Mouse (Mus musculus): ENCODE data around the gene Hsp90ab1.
A peak's percentile ranks its signal among the peaks of the same experiment; 100 is the strongest.

DNA sequence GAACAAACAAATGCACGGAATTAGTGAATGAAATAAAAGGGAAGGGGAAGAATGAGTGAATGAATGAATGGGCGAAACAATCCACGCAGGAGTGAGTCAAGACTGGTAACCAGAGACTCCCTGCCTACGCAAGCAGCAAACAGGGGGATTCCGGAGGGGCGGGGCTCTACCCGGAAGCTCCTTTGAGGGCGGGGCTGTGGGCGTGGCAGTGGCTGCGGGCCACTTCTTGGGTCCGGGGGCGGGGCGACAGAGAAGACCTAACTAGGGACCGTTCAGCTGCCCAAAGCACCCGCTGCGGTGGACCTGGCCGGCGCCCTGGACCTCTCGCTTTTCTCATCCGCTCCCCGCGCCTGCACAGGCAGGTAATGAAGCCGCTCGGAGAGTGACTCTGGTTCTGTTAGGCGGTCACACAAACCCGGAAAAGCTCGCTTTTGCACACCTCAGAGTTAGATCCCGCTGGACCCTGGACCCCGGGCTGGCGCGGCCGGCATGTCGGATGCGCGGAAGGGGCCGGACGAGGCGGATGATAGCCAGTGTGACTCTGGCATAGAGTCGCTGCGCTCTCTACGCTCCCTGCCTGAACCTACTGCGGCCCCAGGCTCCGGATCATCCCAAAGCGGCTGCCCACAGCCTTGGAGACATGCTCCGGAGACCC lies 17.5 kb downstream of the Hsp90ab1 start, which contains the start of gene Nfkbie:
- no peak for TF ChIP-seq CTCF (IDR thresholded peaks at IDR 0.05; ENCODE audit: borderline replicate concordance, extremely low read depth, insufficient read depth, insufficient read length)
- peak; percentile 29; the same call in 1 of the 2 replicates for TF ChIP-seq POLR2A (IDR thresholded peaks at IDR 0.05; ENCODE audit: borderline replicate concordance, extremely low read depth, insufficient read depth, insufficient read length, poor library complexity, severe bottlenecking)

All from brain, embryonic 14.5 days (tissue).